Mouse (Mus musculus) liver, adult 2 months (tissue): Measurements from ENCODE around the gene Capn5. TPM values are rescaled to one million over a fixed set of nuclear protein-coding genes. Genes with fewer than 3 reads are reported as not detected.
A peak's percentile ranks its signal among the peaks of the same experiment; 100 is the strongest.

ENCODE experiments used
- DNase-seq: peaks from one replicate; pipeline ENCODE4 v3.0.0-alpha.2; 2011; ENCODE audit warnings: low read depth, low spot score; ENCODE audit errors: extremely low read depth
- H3K27ac ChIP-seq: fragments of 200-500 bp; replicated peaks from 2 replicates; pipeline ENCODE4 v1.5.1; 2012; ENCODE audit warnings: low read depth, mild to moderate bottlenecking, control low read depth, inconsistent platforms, low read length; ENCODE audit not compliant: insufficient read depth
- H3K27me3 ChIP-seq: fragments of 200-500 bp; 2 replicates; pipeline ENCODE4 v1.6.1; 2012; ENCODE audit warnings: mild to moderate bottlenecking, moderate library complexity, low read length, inconsistent platforms; ENCODE audit not compliant: control insufficient read depth, insufficient read depth
- H3K36me3 ChIP-seq: fragments of 200-500 bp; 2 replicates; pipeline ENCODE4 v1.6.1; 2012; ENCODE audit warnings: low read length, inconsistent platforms; ENCODE audit not compliant: control insufficient read depth, insufficient read depth
- H3K4me1 ChIP-seq: fragments of 200-500 bp; 2 replicates; pipeline ENCODE4 v1.6.1; 2011; ENCODE audit warnings: low read length; ENCODE audit not compliant: control insufficient read depth, insufficient read depth
- H3K4me3 ChIP-seq: fragments of 200-500 bp; 2 replicates; pipeline ENCODE4 v1.5.1; 2011; ENCODE audit warnings: low read depth, mild to moderate bottlenecking, control low read depth, low read length, moderate library complexity; ENCODE audit not compliant: insufficient read depth
- H3K79me2 ChIP-seq: fragments of 200-500 bp; 2 replicates; pipeline ENCODE4 v1.6.1; 2012; ENCODE audit warnings: inconsistent platforms, mild to moderate bottlenecking, low read length, moderate library complexity; ENCODE audit not compliant: control insufficient read depth, insufficient read depth
- H3K9ac ChIP-seq: fragments of 200-500 bp; 2 replicates; pipeline ENCODE4 v1.6.1; 2012; ENCODE audit warnings: low read depth, mild to moderate bottlenecking, control low read depth, inconsistent platforms, low read length
- CTCF ChIP-seq: fragments of 200-500 bp; IDR thresholded peaks from 2 replicates; pipeline ENCODE4 v1.5.1; 2011; ENCODE audit warnings: low read depth, low read length, control low read depth
- POLR2A ChIP-seq: fragments of 200-500 bp; IDR thresholded peaks from 2 replicates; pipeline ENCODE4 v1.6.1; 2011; ENCODE audit warnings: low read length, control low read depth; ENCODE audit not compliant: insufficient read depth; ENCODE audit errors: extremely low read depth
- WGBS: fragments of 180-500 bp; shearing (Covaris S2); methylation state at CpG from one replicate; pipeline ENCODE4 v1.1.7; 2018; 5-methylcytosine and 5-hydroxymethylcytosine counted together
- polyA plus RNA-seq: library from polyadenylated mRNA; depleted of rRNA; stranded (reverse); fragments of >200 nt; gene quantifications from 2 replicates; pipeline ENCODE4 v1.2.3, GENCODE M21; 2012
- total RNA-seq: library from RNA; depleted of rRNA; stranded (reverse); fragments of >200 nt; gene quantifications from 2 replicates; pipeline ENCODE4 v1.2.3, GENCODE M21; 2014

The Capn5 gene
- total and polyA plus RNA-seq, 2 experiments = 1.0 to 2.2 TPM

DNA sequence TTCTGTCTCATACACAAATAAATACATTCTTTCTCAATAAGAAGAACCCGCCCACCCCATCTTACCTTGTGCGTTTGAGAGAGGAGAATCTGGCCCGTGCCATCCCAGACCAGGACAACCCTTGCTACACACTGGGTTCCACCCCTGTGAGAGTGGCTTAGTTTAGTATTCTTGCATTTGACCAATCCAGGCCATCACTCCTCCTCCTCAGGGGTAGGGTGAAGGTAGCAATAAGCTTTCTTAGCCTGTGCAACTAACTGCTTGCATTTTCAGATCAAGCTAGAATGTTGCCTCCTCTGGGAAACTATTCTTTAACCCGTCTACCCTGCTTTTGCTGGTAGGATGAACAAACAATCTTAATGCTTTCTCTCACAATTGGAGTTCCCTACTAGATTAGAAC lies 21.3 kb upstream of the Capn5 start, which contains the start of gene B3gnt6:
Gene B3gnt6 (minus strand): TSS at position 101 of the 400 bp plus-strand sequence.
- Histone ChIP-seq H3K27ac (no peak within 1 kb of the TSS), H3K36me3 (no peaks in the 10 kb centered on the region), H3K4me1 (peaks cover 2% of the 10 kb centered on the region; the same call in 1 of the 2 replicates), H3K9ac (no peak within 1 kb of the TSS), H3K27me3 (peaks cover 2% of the 10 kb centered on the region), H3K4me3 (no peak within 1 kb of the TSS), H3K79me2 (no peaks in the 10 kb centered on the region)
- TF ChIP-seq CTCF (no peak), POLR2A (no peak)
- no peak for DNase-seq
- WGBS = 95% methylated on average over 4 of the region's 4 CpGs

DNA sequence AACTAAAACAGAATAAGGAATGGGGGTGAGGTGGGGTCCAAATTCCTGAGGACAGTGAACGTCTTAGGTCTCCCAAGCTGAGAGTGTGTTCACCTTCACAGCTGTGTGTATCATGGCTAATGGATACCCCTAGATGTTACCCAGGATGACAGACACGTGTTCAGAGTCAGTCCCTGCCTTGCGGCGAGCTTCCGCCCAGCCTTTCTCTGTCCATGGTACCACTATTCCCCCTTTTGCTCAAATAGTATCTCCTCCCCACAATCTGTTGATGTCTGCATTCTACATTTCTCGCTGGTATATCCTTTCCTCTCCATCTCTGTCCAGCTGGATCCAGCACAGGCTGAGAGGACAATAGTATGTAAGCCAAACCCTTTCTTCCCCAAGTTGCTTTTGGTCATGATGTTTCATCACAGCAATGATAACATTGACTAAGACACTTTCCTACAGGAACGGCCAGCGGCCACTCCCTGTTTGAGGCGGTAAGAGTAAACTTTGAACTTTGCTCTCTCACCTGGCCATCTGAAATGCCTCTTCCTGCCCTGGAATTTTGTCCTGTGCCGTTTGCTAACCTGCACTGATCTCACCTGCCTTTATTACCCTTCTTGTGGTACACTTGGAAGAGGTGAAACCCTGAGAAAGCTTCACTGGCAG lies 17.2 kb upstream of the Capn5 start:
- Histone ChIP-seq H3K4me1 (peaks cover 7% of the 10 kb centered on the region), H3K27ac (no peak overlapping the region), H3K4me3 (no peak overlapping the region), H3K9ac (no peak overlapping the region), H3K27me3 (peaks cover 12% of the 10 kb centered on the region), H3K79me2 (no peaks in the 10 kb centered on the region), H3K36me3 (no peaks in the 10 kb centered on the region)
- DNase-seq = peak; percentile 61
- WGBS = 23% methylated on average over 10 of the region's 10 CpGs
- TF ChIP-seq POLR2A = no peak

DNA sequence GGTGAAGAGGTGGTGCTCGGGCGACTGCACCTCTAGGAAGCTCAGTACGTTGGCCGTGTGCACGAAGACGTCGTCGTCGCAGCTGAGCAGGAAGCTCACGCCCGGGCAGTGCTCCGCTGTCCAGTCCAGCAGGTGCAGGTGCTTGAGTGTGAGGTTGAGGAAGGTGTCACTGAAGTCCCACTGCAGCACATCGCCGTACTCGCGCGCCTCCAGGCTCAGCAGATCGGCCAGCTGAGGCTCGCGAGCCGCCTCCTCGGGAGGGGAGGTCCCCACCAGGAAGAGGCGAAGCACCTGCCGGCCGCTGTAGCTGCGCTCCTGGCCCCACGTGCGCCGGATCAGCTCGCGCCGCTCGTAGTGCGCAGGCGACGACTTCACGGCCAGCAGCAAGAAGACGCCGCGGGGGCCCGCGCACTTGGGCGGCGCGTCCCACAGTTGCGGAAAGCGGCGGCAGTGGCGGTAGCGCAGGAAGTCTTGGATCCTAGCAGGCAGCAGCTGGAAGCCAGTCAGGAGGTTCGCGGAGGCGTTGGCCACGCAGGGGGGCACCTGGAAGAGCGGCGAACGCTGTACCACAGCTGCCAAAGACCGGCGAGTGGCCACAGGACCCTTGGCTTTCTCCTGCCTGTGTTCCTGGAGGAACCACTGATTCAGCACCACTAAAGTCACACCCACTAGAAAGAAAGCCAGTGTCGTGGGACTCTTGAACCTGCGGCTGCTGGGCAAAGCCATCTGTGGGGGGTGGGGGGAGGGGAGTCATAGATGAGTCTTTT lies 16.1 kb upstream of the Capn5 start:
- whole genome bisulfite sequencing = 4% methylated on average over 61 of the region's 61 CpGs
- Histone ChIP-seq H3K27me3 (peaks cover 12% of the 10 kb centered on the region), H3K9ac (peak overlapping the region; percentile 28; the same call in 1 of the 2 replicates)

DNA sequence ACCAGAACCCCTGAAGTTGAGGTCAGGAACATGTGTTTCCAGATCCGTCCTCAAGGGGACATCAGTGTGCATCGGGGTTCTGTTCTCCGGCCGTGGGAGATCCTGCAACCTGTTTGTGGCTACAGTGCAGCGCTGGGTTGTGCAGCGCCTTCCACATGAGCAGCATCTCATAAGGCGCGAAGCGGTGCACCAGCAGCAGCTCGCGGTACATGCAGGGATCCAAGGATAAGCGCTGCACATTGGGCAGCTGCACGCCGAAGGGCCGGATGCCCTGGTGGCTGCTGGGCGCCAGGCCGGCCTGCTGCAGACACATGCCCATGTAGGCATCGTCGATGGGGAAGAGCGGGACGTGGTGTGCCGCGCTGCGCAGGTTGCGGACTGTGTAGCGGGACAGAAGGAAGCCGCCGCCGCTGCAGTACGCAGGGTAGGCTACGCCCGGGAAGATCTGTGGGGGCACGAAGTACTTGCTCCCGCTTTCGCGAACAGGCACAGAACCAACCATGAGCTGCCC lies 15.5 kb upstream of the Capn5 start:
- peaks cover 12% of the 10 kb centered on the region for H3K27me3 ChIP-seq
- no peaks in the 10 kb centered on the region for H3K36me3 ChIP-seq
- no peaks in the 10 kb centered on the region for H3K79me2 ChIP-seq
- 5% methylated on average over 36 of the region's 36 CpGs for WGBS
- peaks cover 7% of the 10 kb centered on the region for H3K4me1 ChIP-seq
- no peak overlapping the region for H3K27ac ChIP-seq
- no peak overlapping the region; the same call in 1 of the 2 replicates for H3K9ac ChIP-seq
- H3K4me3 ChIP-seq = peak overlapping the region; percentile 38; the same call in 1 of the 2 replicates
- TF ChIP-seq CTCF (peak; percentile 56; the same call in 1 of the 2 replicates), POLR2A (no peak)
- DNase-seq = peak; percentile 21

More for the DNA sequence above, 16.1 kb upstream of the Capn5 start:
- Histone ChIP-seq H3K4me3 (peak overlapping the region; percentile 38; the same call in 1 of the 2 replicates), H3K4me1 (peaks cover 7% of the 10 kb centered on the region), H3K36me3 (no peaks in the 10 kb centered on the region), H3K27ac (no peak overlapping the region), H3K79me2 (no peaks in the 10 kb centered on the region)
- TF ChIP-seq CTCF (no peak), POLR2A (no peak)
- DNase-seq = no peak

DNA sequence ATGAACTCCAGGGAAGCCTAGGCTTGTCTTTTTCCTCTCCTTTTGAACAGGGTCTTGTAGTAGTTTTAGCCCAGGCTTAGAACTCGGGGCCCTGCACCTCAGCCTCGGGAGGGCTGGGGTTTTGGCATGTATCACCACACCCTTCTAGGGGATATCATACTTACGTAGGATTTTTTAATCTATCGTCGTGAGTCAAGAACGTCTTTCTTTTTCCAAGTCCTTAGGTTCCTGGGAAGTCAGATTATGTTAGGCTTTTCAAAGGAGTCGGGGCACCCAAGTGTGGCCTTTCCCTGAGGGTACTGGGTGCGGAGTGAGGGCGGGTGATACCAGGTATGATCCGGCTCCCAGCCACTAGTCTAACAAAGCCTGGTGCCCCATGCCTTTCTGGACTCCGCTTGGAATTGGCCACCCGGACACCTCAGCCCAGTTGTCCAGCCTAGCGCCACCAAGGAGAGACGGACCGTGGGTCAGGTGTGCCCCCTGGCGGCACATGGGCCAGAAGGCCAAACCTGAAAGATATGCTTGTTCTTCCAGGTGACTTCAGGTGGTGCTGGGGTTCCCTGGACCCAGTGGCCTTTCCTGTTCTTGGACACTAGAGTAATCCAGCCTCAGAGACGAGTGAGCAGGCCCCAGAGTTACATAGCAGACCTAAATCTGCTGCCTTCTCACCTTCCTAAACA lies 13.6 kb upstream of the Capn5 start:
- Histone ChIP-seq H3K4me1 (peaks cover 7% of the 10 kb centered on the region), H3K36me3 (no peaks in the 10 kb centered on the region), H3K4me3 (no peak overlapping the region), H3K79me2 (no peaks in the 10 kb centered on the region), H3K27ac (no peak overlapping the region), H3K9ac (no peak overlapping the region), H3K27me3 (peaks cover 12% of the 10 kb centered on the region)
- TF ChIP-seq POLR2A = no peak
- peak; percentile 91 for TF ChIP-seq CTCF
- DNase-seq = peak; percentile 37
- WGBS = 65% methylated on average over 17 of the region's 17 CpGs
